Mouse (Mus musculus): ENCODE measurements around the gene Pitpnm1.

GRCm38 (mm10) chr19:4070311-4070710, 29.5 kb upstream of the Pitpnm1 start:
- TF ChIP-seq CTCF (IDR thresholded peaks at IDR 0.05; ENCODE audit: borderline replicate concordance, insufficient read depth, low read depth, low read length): no peak
- no peak for TF ChIP-seq POLR2A (IDR thresholded peaks at IDR 0.05; ENCODE audit: borderline replicate concordance, insufficient read depth, low read length)
